ENCODE assay signal across 11 mouse cellular contexts in the genomic region with DNA sequence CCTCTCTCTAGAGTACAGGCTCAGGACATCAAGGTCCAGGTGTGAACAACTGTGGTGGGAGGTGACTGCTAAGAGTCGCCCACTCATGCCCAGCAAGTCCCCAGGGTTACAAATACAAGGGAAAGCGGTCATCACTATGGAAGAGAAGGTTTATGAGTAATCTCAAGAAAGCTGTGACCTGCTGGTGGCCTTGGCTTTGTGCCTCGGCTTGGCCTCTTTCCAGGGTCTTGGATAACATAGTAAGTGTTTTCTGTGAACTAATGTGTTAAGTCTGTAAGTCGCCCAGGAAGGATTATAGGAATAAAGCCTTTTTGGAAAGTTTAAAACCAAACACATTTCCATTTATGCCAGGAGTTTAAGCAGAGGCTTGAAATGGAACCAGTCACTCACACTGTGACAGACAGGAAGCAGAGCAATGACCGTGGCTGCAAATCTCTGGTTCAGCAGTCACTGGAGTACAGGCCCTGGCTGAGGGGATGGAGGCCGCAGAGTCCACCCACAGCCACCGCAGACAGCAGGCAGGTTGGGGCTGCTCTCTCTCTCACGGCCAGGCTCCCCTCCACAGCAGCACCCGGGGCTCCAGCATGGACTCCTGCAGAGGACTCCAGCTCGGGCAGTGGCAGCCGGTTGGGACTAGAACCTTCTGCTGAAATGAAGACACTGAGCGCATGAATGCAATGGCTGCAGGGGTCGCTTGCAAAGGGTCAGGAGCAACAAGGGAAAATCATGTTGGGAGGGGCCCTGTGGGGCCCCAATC. TPM values are rescaled to one million over a fixed set of nuclear protein-coding genes. Genes with fewer than 3 reads are reported as not detected.
A peak's percentile ranks its signal among the peaks of the same experiment; 100 is the strongest.
DNase-seq lines count a peak whose midpoint lies in the region; ATAC-seq and TF ChIP-seq lines count a peak whose summit lies in the region.
"Had no signal": no experiment of that assay in that cellular context is flagged by ENCODE, and none has a peak within 500 bp of the region (broad histone marks: within the 10 kb centered on the region; RNA-seq: fewer than 3 reads in every experiment).

No protein-coding gene starts in this region.

- H3K27me3 ChIP-seq in midbrain, embryonic 16.5 days (ENCODE audit: control insufficient read depth, insufficient read depth, low read depth, low read length) = no peaks in the 10 kb centered on the region
- peaks cover 4% of the 10 kb centered on the region; the same call in 1 of the 2 replicates for H3K27me3 ChIP-seq in midbrain, embryonic 13.5 days
- H3K27me3 ChIP-seq in kidney, adult 2 months (replicated peaks; ENCODE audit: control insufficient read depth, insufficient read depth, low read length) = no peaks in the 10 kb centered on the region

- peak; percentile 42; the same call in 1 of the 2 replicates for ATAC-seq in midbrain, embryonic 16.5 days
- ATAC-seq in midbrain, embryonic 13.5 days = no peak
- peak; percentile 12; the same call in 1 of the 2 replicates for ATAC-seq in megakaryocyte-erythroid progenitor cell, adult 5-6 weeks (replicated peaks; ENCODE audit: low FRiP score, low TSS enrichment, poor library complexity, severe bottlenecking)
- ATAC-seq: activated CD4-positive, CD25-positive, alpha-beta regulatory T cell, adult 4 months had no signal

- no peak overlapping the region for H3K4me2 ChIP-seq in midbrain, embryonic 16.5 days (ENCODE audit: low read length)
- no peak overlapping the region for H3K4me2 ChIP-seq in midbrain, embryonic 13.5 days (replicated peaks)

- 72% methylated on average over 13 of the region's 13 CpGs for WGBS in midbrain, embryonic 16.5 days
- WGBS in midbrain, embryonic 13.5 days = 71% methylated on average over 13 of the region's 13 CpGs
- WGBS in kidney, adult 2 months = 30% methylated on average over 13 of the region's 13 CpGs

- H3K9me3 ChIP-seq in midbrain, embryonic 16.5 days (replicated peaks; ENCODE audit: control insufficient read depth, low read length, poor library complexity, severe bottlenecking) = no peaks in the 10 kb centered on the region
- no peaks in the 10 kb centered on the region for H3K9me3 ChIP-seq in midbrain, embryonic 13.5 days

- peak; percentile 45 for DNase-seq in cerebellum, adult 8-10 months
- DNase-seq in cerebellum, adult 9-11 months = no peak
- DNase-seq in kidney, adult 2 months = peak; percentile 88
- no peak for DNase-seq in retina, embryonic 14.5 days (ENCODE audit: low spot score)
- no peak for DNase-seq in yolk sac, embryonic 10.5 days (ENCODE audit: low spot score)

- 0 out of 2 replicates have a peak overlapping the region, but pooled peaks have one; percentile 4 for H3K27ac ChIP-seq in midbrain, embryonic 16.5 days (ENCODE audit: low read length)
- no peak overlapping the region for H3K27ac ChIP-seq in midbrain, embryonic 13.5 days
- H3K27ac ChIP-seq in kidney, adult 2 months (ENCODE audit: insufficient read depth, low read depth, low read length) = 0 out of 2 replicates have a peak overlapping the region, but pooled peaks have one; percentile 11
- H3K27ac ChIP-seq: liver, embryonic 14.5 days had no signal

- peaks cover 18% of the 10 kb centered on the region for H3K36me3 ChIP-seq in midbrain, embryonic 16.5 days (ENCODE audit: control insufficient read depth, insufficient read depth, low read length)
- peaks cover 76% of the 10 kb centered on the region for H3K36me3 ChIP-seq in midbrain, embryonic 13.5 days
- no peaks in the 10 kb centered on the region for H3K36me3 ChIP-seq in kidney, adult 2 months (ENCODE audit: control insufficient read depth, insufficient read depth, low read length)

- no peak for TF ChIP-seq CTCF in kidney, adult 2 months (conservative IDR thresholded peaks at IDR 0.05; ENCODE audit: insufficient read depth, insufficient read length, low read depth, low read length)

- no peak overlapping the region for H3K9ac ChIP-seq in midbrain, embryonic 16.5 days (ENCODE audit: low read depth, low read length)
- H3K9ac ChIP-seq in midbrain, embryonic 13.5 days (replicated peaks) = no peak overlapping the region
- H3K9ac ChIP-seq: liver, embryonic 14.5 days had no signal

- H3K4me1 ChIP-seq in midbrain, embryonic 16.5 days (ENCODE audit: control insufficient read depth, insufficient read depth, low read length) = no peaks in the 10 kb centered on the region
- no peaks in the 10 kb centered on the region for H3K4me1 ChIP-seq in midbrain, embryonic 13.5 days (replicated peaks)
- H3K4me1 ChIP-seq in kidney, adult 2 months (ENCODE audit: control insufficient read depth, insufficient read depth, low read length) = peaks cover 18% of the 10 kb centered on the region

- no peak overlapping the region for H3K4me3 ChIP-seq in midbrain, embryonic 16.5 days (ENCODE audit: low read depth, low read length)
- H3K4me3 ChIP-seq in midbrain, embryonic 13.5 days (replicated peaks) = no peak overlapping the region
- no peak overlapping the region for H3K4me3 ChIP-seq in kidney, adult 2 months (ENCODE audit: insufficient read depth, low read depth, low read length)

- TF ChIP-seq POLR2A in kidney, adult 2 months (IDR thresholded peaks at IDR 0.05; ENCODE audit: low read depth, low read length) = no peak

RNA-seq across cellular contexts. Expression of gene Gm10570, which starts 7.5 kb away (rescaled TPM):
- polyA plus RNA-seq in midbrain, embryonic 16.5 days (2015; fragmentation: Nextera tagmentation; extraction: Ambion mirVana) = 1.1 and 1.5 TPM in 2 replicates
- 0.58 and 0.59 TPM in 2 replicates for polyA plus RNA-seq in midbrain, embryonic 13.5 days (2015; fragmentation: Nextera tagmentation; extraction: Ambion mirVana)
- 0.25 and 0.62 TPM in 2 replicates for polyA plus RNA-seq in kidney, adult 2 months (2012; rRNA removed)
- total RNA-seq in megakaryocyte-erythroid progenitor cell, adult 5-6 weeks (2014; fragmentation: Nextera tagmentation) = not detected in 2 replicates
- total RNA-seq in megakaryocyte-erythroid progenitor cell, adult 5-6 weeks (2017) = not detected in 2 replicates
- polyA plus RNA-seq: activated CD4-positive, CD25-positive, alpha-beta regulatory T cell, adult 4 months; stomach, embryonic 16.5 days had no signal

RNA-seq across cellular contexts. Expression of gene Fabp3, which starts 7.6 kb away (rescaled TPM):
- polyA plus RNA-seq in midbrain, embryonic 16.5 days (2015; fragmentation: Nextera tagmentation; extraction: Ambion mirVana) = 257 and 308 TPM in 2 replicates
- polyA plus RNA-seq in midbrain, embryonic 13.5 days (2015; fragmentation: Nextera tagmentation; extraction: Ambion mirVana) = 103 and 116 TPM in 2 replicates
- polyA plus RNA-seq in kidney, adult 2 months (2012; rRNA removed) = 235 and 321 TPM in 2 replicates
- not detected in 2 replicates for total RNA-seq in megakaryocyte-erythroid progenitor cell, adult 5-6 weeks (2014; fragmentation: Nextera tagmentation)
- total RNA-seq in megakaryocyte-erythroid progenitor cell, adult 5-6 weeks (2017) = not detected in 2 replicates

RNA-seq across cellular contexts. Expression of gene Serinc2, which starts 36.9 kb away (rescaled TPM):
- 29.6 and 39.9 TPM in 2 replicates for polyA plus RNA-seq in midbrain, embryonic 16.5 days (2015; fragmentation: Nextera tagmentation; extraction: Ambion mirVana)
- 67.2 and 70.8 TPM in 2 replicates for polyA plus RNA-seq in midbrain, embryonic 13.5 days (2015; fragmentation: Nextera tagmentation; extraction: Ambion mirVana)
- polyA plus RNA-seq in kidney, adult 2 months (2012; rRNA removed) = 54.8 and 77.5 TPM in 2 replicates
- not detected in 2 replicates for total RNA-seq in megakaryocyte-erythroid progenitor cell, adult 5-6 weeks (2014; fragmentation: Nextera tagmentation)
- total RNA-seq in megakaryocyte-erythroid progenitor cell, adult 5-6 weeks (2017) = not detected in 2 replicates

RNA-seq across cellular contexts. Expression of gene Zcchc17, which starts 43.8 kb away (rescaled TPM):
- polyA plus RNA-seq in midbrain, embryonic 16.5 days (2015; fragmentation: Nextera tagmentation; extraction: Ambion mirVana) = 85.9 and 91.3 TPM in 2 replicates
- 84.6 and 87.4 TPM in 2 replicates for polyA plus RNA-seq in midbrain, embryonic 13.5 days (2015; fragmentation: Nextera tagmentation; extraction: Ambion mirVana)
- 21.1 and 22.7 TPM in 2 replicates for polyA plus RNA-seq in kidney, adult 2 months (2012; rRNA removed)
- total RNA-seq in megakaryocyte-erythroid progenitor cell, adult 5-6 weeks (2014; fragmentation: Nextera tagmentation) = 37.6 and 62.0 TPM in 2 replicates
- 80.6 and 99.6 TPM in 2 replicates for total RNA-seq in megakaryocyte-erythroid progenitor cell, adult 5-6 weeks (2017)

RNA-seq across cellular contexts. Expression of gene Snrnp40, which starts 44.0 kb away (rescaled TPM):
- polyA plus RNA-seq in midbrain, embryonic 16.5 days (2015; fragmentation: Nextera tagmentation; extraction: Ambion mirVana) = 84.2 and 94.5 TPM in 2 replicates
- polyA plus RNA-seq in midbrain, embryonic 13.5 days (2015; fragmentation: Nextera tagmentation; extraction: Ambion mirVana) = 138 and 145 TPM in 2 replicates
- polyA plus RNA-seq in kidney, adult 2 months (2012; rRNA removed) = 22.1 and 23.2 TPM in 2 replicates
- total RNA-seq in megakaryocyte-erythroid progenitor cell, adult 5-6 weeks (2014; fragmentation: Nextera tagmentation) = 96.3 and 106 TPM in 2 replicates
- total RNA-seq in megakaryocyte-erythroid progenitor cell, adult 5-6 weeks (2017) = 83.7 and 96.3 TPM in 2 replicates

Comparison
In these comparisons a context has a peak if more than half of its experiments do, and no peak if none do; other contexts are left out.
1. DNase-seq: peak in cerebellum, adult 8-10 months (single experiment) and kidney, adult 2 months (single experiment); none in cerebellum, adult 9-11 months (single experiment), retina, embryonic 14.5 days (single experiment) and yolk sac, embryonic 10.5 days (single experiment).